Mouse (Mus musculus) large intestine, adult 2 months (tissue): Measurements from ENCODE around the gene Atp5mpl. TPM values are rescaled to one million over a fixed set of nuclear protein-coding genes. Genes with fewer than 3 reads are reported as not detected.

Source experiments
- DNase-seq: peaks from one replicate; pipeline ENCODE4 v3.0.0-alpha.2; 2012; ENCODE audit warnings: low read depth, low spot score
- WGBS: fragments of 180-500 bp; shearing (Covaris S2); methylation state at CpG from one replicate; pipeline ENCODE4 v1.1.7; 2018; 5-methylcytosine and 5-hydroxymethylcytosine counted together
- polyA plus RNA-seq: library from polyadenylated mRNA; depleted of rRNA; stranded (reverse); fragments of >200 nt; gene quantifications from 2 replicates; pipeline ENCODE4 v1.2.3, GENCODE M21; 2012; rRNA removed

Atp5mpl gene
- 111 and 121 TPM in 2 replicates for polyA plus RNA-seq

- WGBS = under 1% methylated on average over 37 of the region's 37 CpGs
- no peak for DNase-seq
Measured at GRCm38 (mm10) chr12:111966683-111967173, at the start of gene Atp5mpl. Atp5mpl (minus strand) TSS chr12:111966977.

- no peak for DNase-seq
- 75% methylated on average over 4 of the region's 4 CpGs for WGBS
Measured at GRCm38 (mm10) chr12:112016346-112016745, 49.6 kb upstream of the Atp5mpl start.

- DNase-seq = no peak
- 44% methylated on average over 14 of the region's 14 CpGs for WGBS
Measured at GRCm38 (mm10) chr12:112013271-112013801, 46.6 kb upstream of the Atp5mpl start.

GRCm38 (mm10) chr12:112012511-112013270, 45.9 kb upstream of the Atp5mpl start:
- DNase-seq = no peak
- WGBS = 41% methylated on average over 12 of the region's 12 CpGs

- DNase-seq = peak; percentile 19
- WGBS = 17% methylated on average over 8 of the region's 8 CpGs
Measured at GRCm38 (mm10) chr12:112001223-112001622, 34.4 kb upstream of the Atp5mpl start.

- 92% methylated on average over 7 of the region's 7 CpGs for WGBS
- no peak for DNase-seq
Measured at GRCm38 (mm10) chr12:111999735-112000134, 33.0 kb upstream of the Atp5mpl start.

GRCm38 (mm10) chr12:111995161-111995560, 28.4 kb upstream of the Atp5mpl start:
- no peak for DNase-seq
- WGBS = 85% methylated on average over 2 of the region's 2 CpGs

GRCm38 (mm10) chr12:111992626-111993025, 25.8 kb upstream of the Atp5mpl start:
- no peak for DNase-seq
- WGBS = 75% methylated on average over 5 of the region's 5 CpGs

GRCm38 (mm10) chr12:111986756-111987155, 20.0 kb upstream of the Atp5mpl start:
- 37% methylated on average over 9 of the region's 9 CpGs for WGBS
- DNase-seq = no peak

- no peak for DNase-seq
- 44% methylated on average over 2 of the region's 2 CpGs for WGBS
Measured at GRCm38 (mm10) chr12:111983165-111983564, 16.4 kb upstream of the Atp5mpl start.

- DNase-seq = no peak
- 68% methylated on average over 8 of the region's 8 CpGs for WGBS
Measured at GRCm38 (mm10) chr12:111981831-111982230, 15.1 kb upstream of the Atp5mpl start.

- WGBS = 62% methylated on average over 6 of the region's 6 CpGs
- no peak for DNase-seq
Measured at GRCm38 (mm10) chr12:111980887-111981367, 14.2 kb upstream of the Atp5mpl start, which contains the start of gene Rd3l. Rd3l (minus strand) TSS chr12:111981317.

- DNase-seq = no peak
- WGBS = 74% methylated on average over 6 of the region's 6 CpGs
Measured at GRCm38 (mm10) chr12:111978274-111978673, 11.5 kb upstream of the Atp5mpl start.

- DNase-seq = no peak
- WGBS = 47% methylated on average over 6 of the region's 6 CpGs
Measured at GRCm38 (mm10) chr12:111977138-111977537, 10.4 kb upstream of the Atp5mpl start.

GRCm38 (mm10) chr12:111974578-111974977, 7.8 kb upstream of the Atp5mpl start:
- DNase-seq = no peak
- 43% methylated on average over 6 of the region's 6 CpGs for WGBS

GRCm38 (mm10) chr12:111972504-111972903, 5.7 kb upstream of the Atp5mpl start:
- 90% methylated on average over 10 of the region's 10 CpGs for WGBS
- DNase-seq = no peak

GRCm38 (mm10) chr12:111971231-111971686, 4.5 kb upstream of the Atp5mpl start, which contains the start of gene Tdrd9:
Tdrd9 (plus strand) TSS chr12:111971559.
- DNase-seq = no peak
- WGBS = 76% methylated on average over 18 of the region's 18 CpGs

- no peak for DNase-seq
- 78% methylated on average over 4 of the region's 4 CpGs for WGBS
Measured at GRCm38 (mm10) chr12:111970085-111970484, 3.3 kb upstream of the Atp5mpl start.

GRCm38 (mm10) chr12:111963339-111963738, 3.4 kb downstream of the Atp5mpl start:
- 77% methylated on average over 5 of the region's 5 CpGs for WGBS
- DNase-seq = no peak

- no peak for DNase-seq
- WGBS = 25% methylated on average over 9 of the region's 9 CpGs
Measured at GRCm38 (mm10) chr12:111958101-111958865, 8.5 kb downstream of the Atp5mpl start.
